ENCODE assay signal across 10 mouse cellular contexts in the genomic region with DNA sequence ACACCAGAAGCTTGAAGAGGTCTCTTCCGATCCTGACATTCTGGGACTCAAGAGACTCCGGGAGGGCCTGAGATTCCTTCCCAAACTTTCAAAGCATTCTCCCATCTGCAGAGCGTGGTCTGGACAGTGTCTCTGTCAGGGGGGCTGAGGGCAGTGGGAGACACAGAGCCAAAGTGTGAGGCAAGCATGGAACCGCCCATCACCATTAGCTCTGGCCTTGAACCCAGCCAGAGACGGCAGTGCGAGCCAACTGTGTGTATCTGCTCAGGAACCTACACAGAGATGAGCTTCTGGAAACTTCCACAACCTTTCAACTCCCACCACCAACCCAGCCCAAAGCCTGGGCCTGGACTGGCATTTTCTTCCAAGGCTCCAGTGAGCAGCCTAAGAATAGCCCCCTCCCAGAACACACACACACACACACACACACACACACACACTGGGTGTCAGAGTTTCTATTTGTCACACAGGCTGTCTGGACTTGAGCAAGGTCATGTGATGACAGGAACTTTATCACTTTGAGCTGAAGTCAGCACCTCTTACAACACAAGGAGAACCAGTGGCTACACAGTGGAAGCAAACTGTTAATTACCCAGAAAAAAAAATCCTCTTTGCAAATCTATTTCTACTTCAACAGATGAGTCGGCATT.
A peak's percentile ranks its signal among the peaks of the same experiment; 100 is the strongest.
DNase-seq lines count a peak whose midpoint lies in the region; ATAC-seq and TF ChIP-seq lines count a peak whose summit lies in the region.
"Had no signal": no experiment of that assay in that cellular context is flagged by ENCODE, and none has a peak within 500 bp of the region (broad histone marks: within the 10 kb centered on the region; RNA-seq: fewer than 3 reads in every experiment).

No protein-coding gene starts in this region.

- intact Hi-C loops in gastrocnemius, adult 2 months (cut with DNase I), result no loop called here

- peak; percentile 89 for ATAC-seq in intestine, embryonic 14.5 days (replicated peaks; ENCODE audit: low FRiP score, low TSS enrichment, low read depth)
- ATAC-seq in megakaryocyte progenitor cell, adult 5-6 weeks (replicated peaks; ENCODE audit: poor library complexity), result peak; percentile 40; the same call in 1 of the 2 replicates
- no peak for ATAC-seq in monocyte, adult 5-6 weeks (replicated peaks; ENCODE audit: insufficient number of reproducible peaks, low FRiP score, low TSS enrichment, poor library complexity, severe bottlenecking)

- H3K27ac ChIP-seq in gastrocnemius, adult 2 months, result peak overlapping the region; percentile 29
- peak overlapping the region; percentile 70 for H3K27ac ChIP-seq in intestine, embryonic 14.5 days (ENCODE audit: low read depth)
- H3K27ac ChIP-seq: kidney, postnatal 0 days; neural tube, embryonic 12.5 days had no signal

- no peak overlapping the region for H3K9ac ChIP-seq in intestine, embryonic 14.5 days (ENCODE audit: low read length)
- H3K9ac ChIP-seq: neural tube, embryonic 12.5 days had no signal

- TF ChIP-seq CTCF in gastrocnemius, adult 2 months (IDR thresholded peaks at IDR 0.05), result no peak

- DNase-seq in adrenal gland, postnatal 14 days, result peak; percentile 74
- peak; percentile 73 for DNase-seq in gastrocnemius, adult 2 months
- DNase-seq in intestine, embryonic 14.5 days (ENCODE audit: low spot score), result peak; percentile 81
- DNase-seq in cerebellum, adult 9-11 months, result no peak
- no peak for DNase-seq in right cerebral cortex, postnatal 36 days (ENCODE audit: low spot score in 2 of 2)
- no peak for DNase-seq in cerebellum, postnatal 4 days (ENCODE audit: low spot score in 2 of 2)

- H3K27me3 ChIP-seq in intestine, embryonic 14.5 days (replicated peaks; ENCODE audit: control insufficient read depth, insufficient read depth, low read length), result no peaks in the 10 kb centered on the region
- H3K27me3 ChIP-seq: neural tube, embryonic 12.5 days had no signal

- 28% methylated on average over 7 of the region's 7 CpGs for WGBS in intestine, embryonic 14.5 days

- H3K9me3 ChIP-seq in intestine, embryonic 14.5 days (ENCODE audit: control insufficient read depth, low read length), result no peaks in the 10 kb centered on the region
- H3K9me3 ChIP-seq: neural tube, embryonic 12.5 days had no signal

- H3K4me3 ChIP-seq in gastrocnemius, adult 2 months, result no peak overlapping the region
- H3K4me3 ChIP-seq in intestine, embryonic 14.5 days (ENCODE audit: low read depth, low read length), result no peak overlapping the region
- H3K4me3 ChIP-seq: neural tube, embryonic 12.5 days had no signal

- H3K4me2 ChIP-seq in intestine, embryonic 14.5 days (ENCODE audit: low read length), result no peak overlapping the region
- H3K4me2 ChIP-seq: neural tube, embryonic 12.5 days had no signal

- H3K36me3 ChIP-seq in intestine, embryonic 14.5 days (ENCODE audit: control insufficient read depth, insufficient read depth, low read length), result no peaks in the 10 kb centered on the region

- H3K4me1 ChIP-seq in intestine, embryonic 14.5 days (replicated peaks; ENCODE audit: control insufficient read depth, insufficient read depth, low read length), result peaks cover 55% of the 10 kb centered on the region
- H3K4me1 ChIP-seq: neural tube, embryonic 12.5 days had no signal

Comparison
In these comparisons a context has a peak if more than half of its experiments do, and no peak if none do; other contexts are left out.
1. DNase-seq: peak in adrenal gland, postnatal 14 days (single experiment), gastrocnemius, adult 2 months (single experiment) and intestine, embryonic 14.5 days (single experiment); none in cerebellum, adult 9-11 months (single experiment), right cerebral cortex, postnatal 36 days (0 of 2) and cerebellum, postnatal 4 days (0 of 2).